Mouse (Mus musculus) right cerebral cortex, adult 18-20 months (tissue): Measurements from ENCODE around the gene Ghrhr.
A peak's percentile ranks its signal among the peaks of the same experiment; 100 is the strongest.

Source experiments
- DNase-seq: peaks from one replicate; pipeline ENCODE4 v3.0.0; 2022; ENCODE audit warnings: mixed read lengths

Ghrhr gene

GRCm38 (mm10) chr6:55353711-55354445 is 22.2 kb upstream of the Ghrhr start:
- DNase-seq, result no peak

GRCm38 (mm10) chr6:55354456-55355117 is 21.5 kb upstream of the Ghrhr start:
- no peak for DNase-seq

GRCm38 (mm10) chr6:55355575-55355974 is 20.5 kb upstream of the Ghrhr start:
- DNase-seq, result no peak

DNA sequence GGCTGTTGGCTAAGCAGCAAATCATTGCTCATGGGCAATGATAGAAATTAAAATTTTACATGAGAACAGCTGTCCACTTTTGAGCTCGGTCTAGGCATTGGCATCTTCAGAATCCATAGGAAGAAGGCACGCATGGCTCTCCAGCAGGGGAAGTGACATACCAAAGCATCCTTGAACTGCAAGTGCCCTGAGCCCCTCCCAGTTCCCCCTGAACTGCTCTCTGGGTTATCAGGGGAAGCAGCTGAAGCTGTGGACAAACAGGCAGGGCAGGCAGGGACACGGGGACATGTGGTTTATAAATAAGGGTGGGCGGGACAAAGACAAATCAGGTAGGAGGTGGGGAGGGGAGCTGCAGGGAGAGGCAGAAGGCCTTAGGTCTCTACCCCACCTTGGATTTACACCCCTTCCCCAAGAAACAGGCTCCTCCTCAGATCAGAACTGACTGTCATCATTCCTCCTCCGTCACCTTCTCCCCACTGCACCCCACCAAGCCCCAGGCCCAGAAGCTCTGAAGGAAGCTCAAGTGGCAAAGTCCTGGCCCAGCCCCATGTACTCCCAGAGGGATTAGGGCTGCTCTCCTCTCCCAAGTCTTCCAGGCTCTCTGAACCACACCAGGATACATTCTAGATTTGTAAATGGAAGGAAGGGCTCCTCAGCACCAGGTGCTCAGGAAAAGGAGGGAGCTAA is 19.9 kb upstream of the Ghrhr start:
- DNase-seq, result no peak

DNA sequence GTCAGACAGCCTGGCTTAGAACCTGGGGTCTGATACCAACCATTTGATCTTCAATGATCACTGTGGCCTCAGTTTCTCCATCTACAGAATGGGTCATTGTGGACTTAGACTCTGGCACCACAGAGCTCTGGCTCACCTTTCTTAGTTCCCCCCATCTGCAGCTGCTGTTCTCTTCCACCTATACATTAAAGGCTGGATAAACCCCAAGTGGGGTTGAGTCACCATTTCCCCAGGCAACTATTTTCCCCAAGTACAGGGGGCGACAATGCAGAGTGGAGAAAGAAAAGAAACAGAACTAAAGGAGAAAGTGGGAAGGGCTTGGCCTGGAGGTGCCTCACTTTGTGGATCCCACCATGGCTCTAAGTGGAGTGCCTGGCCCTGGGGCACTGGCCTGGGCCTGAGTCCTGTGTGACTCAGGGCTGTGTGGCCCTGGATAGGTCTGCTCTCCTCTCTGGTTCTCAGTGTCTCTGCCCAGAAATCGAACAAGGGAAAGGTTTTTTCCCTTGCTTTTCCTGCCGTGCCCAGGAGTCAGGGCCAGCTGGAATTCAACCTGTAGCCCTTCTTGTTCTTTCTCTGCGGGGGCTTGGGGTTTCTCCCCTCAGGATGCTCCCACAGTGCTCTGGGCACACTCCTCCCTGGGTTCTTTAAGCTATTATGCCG is 19.0 kb upstream of the Ghrhr start:
- no peak for DNase-seq

DNA sequence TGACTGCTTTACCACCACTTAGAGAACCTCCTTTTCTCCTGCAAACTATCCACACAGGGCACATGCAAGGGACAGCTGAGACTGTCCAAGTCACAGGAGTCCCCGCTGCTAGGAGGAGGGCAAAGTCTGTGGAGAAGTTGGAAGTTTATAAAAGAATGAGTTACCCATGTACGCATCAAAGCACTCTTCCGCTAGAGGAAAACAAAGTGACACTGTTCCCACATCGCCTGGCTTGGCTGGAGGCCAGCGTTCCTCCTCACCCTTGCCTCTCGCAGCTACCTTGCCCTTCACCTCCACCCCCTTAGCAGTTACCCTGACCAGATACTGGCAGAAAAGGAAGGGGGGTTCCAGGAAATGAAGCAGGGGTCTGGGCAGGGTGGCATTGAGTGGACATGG is 18.5 kb upstream of the Ghrhr start:
- no peak for DNase-seq

- DNase-seq, result no peak
These were observed 17.4 kb upstream of the Ghrhr start for GRCm38 (mm10) chr6:55358731-55359143.

- DNase-seq, result no peak
These were observed 13.4 kb upstream of the Ghrhr start for GRCm38 (mm10) chr6:55362663-55363062.

DNA sequence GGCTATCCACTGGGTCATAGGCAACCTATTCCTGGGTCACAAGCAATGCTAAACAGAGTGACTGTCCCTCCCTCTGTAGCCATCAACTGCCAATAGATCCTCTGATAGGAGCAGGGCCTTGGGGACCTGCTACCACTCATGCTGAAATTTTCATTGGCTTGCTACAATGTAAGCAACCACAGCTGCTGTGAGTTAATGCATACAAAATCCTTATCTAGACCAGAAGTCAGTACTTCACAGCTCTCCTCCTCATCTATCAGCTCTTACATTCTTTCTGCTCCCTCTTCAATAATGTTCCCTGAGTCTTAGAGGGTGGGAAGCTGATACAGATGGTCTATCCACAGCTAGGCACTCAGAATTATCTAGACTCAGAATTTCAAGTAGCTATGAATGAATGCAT is 9.0 kb upstream of the Ghrhr start:
- DNase-seq, result no peak

DNA sequence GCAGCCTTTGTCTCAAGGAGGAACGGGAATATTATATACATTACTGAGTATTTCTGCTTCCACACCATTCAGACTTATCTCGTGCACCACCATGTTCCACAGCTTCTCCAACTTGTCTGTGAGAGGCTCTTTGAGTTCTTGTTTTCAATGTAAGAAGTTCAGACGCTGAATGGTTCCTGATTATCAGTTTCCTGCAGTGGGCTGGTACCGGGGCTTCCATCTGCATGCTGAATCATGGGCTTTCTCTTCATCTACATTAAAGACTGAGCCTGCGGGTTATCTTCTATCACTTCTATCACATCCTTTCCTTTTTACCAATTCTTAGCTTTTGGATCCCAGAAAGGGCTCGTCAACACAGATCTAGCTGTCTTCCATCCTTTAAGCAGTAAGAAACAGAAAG is 5.3 kb upstream of the Ghrhr start:
- no peak for DNase-seq

DNA sequence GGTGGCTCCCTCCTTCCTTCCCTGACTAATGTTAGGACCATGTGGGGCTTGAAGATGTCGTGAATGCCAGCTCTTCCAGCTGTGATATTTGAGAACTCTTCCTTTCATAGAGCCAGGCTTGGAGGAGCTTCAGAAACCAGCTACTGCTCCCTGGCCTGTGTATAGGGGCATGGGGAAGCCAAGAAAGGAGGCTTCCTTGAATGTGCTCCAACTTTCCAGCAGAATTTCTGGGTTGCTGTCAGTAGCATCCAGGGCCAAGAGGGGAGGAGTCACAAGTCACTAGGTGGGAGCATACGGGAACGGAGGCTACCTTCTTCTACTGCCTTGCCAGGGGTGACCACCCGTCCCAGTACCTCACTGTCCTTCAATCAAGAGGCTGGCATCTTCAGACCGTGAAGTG is 416 bp downstream of the Ghrhr start:
- DNase-seq, result no peak

DNA sequence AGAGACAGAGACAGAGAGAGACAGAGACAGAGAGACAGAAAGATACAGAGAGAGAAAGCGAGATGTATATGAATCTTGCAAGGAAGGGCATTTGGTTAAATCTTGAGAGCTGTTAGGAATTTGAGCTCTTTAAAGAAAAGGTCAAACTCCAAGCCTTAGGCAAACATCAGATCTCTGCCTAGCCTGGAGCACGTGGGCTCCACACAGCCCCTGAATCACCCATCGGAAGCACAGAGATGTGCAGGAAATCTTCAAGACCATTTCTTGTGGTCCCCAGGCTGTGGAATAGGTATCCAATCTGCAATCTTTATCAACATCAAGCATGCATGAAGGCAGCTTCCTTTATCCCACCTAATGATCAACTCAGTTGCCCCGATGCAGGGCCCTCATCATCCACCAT is 1.4 kb downstream of the Ghrhr start:
- DNase-seq, result no peak

DNA sequence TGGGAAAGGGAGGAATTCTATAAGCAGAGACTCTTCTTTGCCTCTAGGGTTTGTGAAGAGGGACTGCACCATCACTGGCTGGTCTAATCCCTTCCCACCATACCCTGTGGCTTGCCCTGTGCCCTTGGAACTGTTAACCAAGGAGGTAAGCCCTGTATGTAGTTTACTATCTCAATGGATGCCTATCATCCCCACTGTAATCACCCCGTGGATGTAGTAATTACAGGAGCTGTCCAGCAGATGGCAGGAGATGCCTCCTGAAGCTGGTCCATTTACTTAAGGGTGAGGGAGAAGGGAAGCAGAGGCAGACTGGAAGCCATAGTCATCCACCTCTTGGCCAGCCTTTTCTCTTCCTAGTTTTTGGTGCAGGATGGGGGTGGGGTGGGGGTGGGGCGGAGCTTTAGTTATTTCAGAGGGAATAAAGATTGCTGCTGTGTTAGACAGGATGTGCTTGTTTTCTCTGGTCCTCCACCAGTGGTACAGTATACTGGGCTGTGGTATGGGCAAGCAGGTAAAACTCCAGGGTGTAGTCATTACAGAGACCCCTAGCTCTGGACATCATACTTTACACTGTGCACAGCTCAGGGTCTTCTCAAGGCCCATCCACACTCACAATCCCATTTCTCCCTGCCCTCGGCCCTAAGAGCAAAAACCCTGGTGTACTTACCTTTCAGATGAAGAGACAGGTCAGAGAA is 3.7 kb downstream of the Ghrhr start:
- DNase-seq, result peak; percentile 55

DNA sequence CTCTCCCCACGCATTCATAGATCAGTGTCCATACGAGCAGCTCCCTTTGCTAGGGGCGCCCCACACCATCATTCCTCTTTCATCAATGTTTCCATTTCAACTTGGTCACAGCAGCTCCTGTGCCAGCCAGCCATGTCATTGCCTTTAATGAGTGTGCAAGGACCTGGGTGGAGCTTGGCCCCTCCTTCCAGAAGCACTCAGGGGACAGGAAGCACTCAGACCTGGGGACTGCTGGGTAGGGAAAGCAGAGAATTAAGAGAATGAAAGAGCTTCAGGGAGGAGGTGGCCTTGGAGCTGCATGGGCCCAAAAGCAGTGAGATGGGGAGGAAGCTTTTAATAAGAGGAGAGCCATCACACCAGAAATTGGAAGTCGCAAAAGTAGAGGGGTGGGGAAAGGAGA is 5.9 kb downstream of the Ghrhr start:
- no peak for DNase-seq

- no peak for DNase-seq
These were observed 7.8 kb downstream of the Ghrhr start for GRCm38 (mm10) chr6:55383897-55384296.

DNA sequence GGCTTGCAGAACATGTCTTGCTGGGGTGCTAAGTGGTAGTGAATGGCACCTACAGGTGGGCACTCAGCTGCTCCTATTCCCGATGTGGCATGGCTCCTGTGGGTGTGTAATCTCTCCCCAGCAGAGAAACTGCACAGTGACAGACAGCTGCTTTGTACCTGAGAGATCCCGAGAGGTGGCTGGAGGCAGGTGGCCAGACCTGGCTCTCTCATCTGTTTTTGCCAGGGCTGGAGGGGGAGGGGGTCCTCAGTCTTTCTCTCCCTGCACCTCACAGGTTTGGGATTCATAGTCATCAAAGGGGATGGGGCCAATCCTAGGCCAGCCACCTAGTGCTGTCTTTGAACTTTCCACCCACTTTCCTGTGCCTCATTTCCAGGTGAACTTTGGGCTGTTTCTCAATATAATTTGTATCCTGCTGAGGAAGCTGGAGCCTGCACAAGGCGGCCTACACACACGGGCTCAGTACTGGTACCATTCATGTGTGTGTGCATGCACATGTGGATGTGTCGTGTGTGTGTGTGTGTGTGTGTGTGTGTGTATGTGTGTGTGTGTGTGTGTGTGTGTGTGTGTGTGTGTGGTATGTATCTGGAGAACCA is 8.4 kb downstream of the Ghrhr start:
- no peak for DNase-seq

DNA sequence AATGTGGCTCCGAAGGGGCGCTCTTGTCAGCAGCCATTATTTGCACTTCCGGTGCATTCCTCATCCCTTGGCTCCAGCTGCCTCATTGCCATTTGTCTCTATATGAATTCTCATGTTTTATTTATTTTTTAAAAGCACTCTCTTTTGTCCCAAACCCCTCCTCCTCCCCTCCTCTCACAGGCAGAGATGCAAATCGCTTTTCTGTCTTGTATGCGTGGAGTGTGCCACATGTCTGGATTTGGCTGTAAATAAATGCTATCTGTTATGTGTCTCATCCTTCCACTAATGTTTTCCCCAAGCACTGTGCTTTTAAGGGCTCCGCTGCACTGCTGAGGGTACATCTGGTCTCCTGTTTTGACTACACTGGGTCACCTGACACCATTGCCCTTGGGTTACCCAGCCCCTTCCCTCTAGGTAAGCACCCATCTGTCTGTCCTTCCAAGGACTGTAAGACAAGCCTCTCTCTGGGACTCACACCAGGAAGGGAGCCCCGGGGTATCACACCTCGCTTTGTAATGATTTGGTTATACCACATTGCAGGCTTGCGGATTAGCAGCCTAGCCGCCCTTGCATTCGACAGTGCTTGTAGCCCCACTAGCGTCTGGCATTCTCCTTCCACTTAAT is 12.6 kb downstream of the Ghrhr start:
- no peak for DNase-seq

DNA sequence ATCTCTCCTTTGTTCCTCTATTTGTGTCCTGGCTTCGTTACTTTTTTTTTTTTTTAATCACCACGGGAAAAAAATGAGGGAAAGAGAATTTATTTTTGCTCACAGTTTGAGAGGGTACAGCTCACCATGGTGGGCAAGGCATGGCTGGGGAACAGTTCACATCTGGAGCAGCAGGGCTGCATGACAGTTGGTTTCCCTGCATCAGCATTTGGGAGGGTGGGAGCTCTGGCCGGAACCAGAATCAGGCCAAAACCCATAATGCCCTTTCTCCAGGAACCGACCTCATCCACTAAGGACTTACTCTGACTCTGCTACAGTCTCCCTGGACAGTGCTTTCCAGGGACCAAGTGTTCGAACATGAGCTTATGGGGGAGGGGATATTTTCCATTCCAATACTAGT is 13.2 kb downstream of the Ghrhr start:
- no peak for DNase-seq

- no peak for DNase-seq
These were observed 15.7 kb downstream of the Ghrhr start for GRCm38 (mm10) chr6:55391814-55392213.

GRCm38 (mm10) chr6:55392453-55392852 is 16.4 kb downstream of the Ghrhr start:
- DNase-seq, result peak; percentile 67

GRCm38 (mm10) chr6:55394854-55395253 is 18.8 kb downstream of the Ghrhr start:
- peak; percentile 88 for DNase-seq

DNA sequence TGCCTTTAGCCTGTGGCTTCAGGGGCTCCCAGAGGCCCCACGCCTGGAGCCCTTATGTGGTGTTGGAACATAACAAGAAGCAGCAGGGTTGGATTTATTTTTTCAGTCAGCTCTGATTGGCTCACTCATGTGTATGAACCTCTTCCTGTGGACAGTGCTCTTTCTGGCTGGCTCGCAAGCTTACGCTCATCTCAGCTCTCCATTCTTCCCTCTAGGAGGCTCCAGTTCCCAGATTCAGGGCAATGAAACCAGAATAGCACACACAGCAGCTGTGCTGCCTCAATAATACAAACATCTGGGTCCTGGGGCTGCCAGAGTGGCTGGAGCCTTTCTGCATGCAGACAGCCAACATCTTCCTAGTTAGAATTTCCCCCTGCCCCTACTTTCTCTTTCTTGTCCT is 20.1 kb downstream of the Ghrhr start:
- peak; percentile 70 for DNase-seq
